Mouse (Mus musculus) MEL (cell line): ENCODE data around the gene Tsc2.

Experiments used
- CTCF ChIP-seq, 3 experiments: IDR thresholded peaks in 2 of 3; conservative IDR thresholded peaks in 1 of 3; 2 replicates each; pipeline ENCODE4 v1.5.1; 2011 to 2012; ENCODE audit warnings: low read length in 3 of 3, low read depth in 2 of 3, mild to moderate bottlenecking in 2 of 3, improper control_type of control experiment in 1 of 3, inconsistent platforms in 1 of 3, mixed read lengths in 1 of 3, moderate library complexity in 1 of 3; ENCODE audit not compliant: control insufficient read depth in 1 of 3, insufficient read depth in 1 of 3, poor library complexity in 1 of 3, severe bottlenecking in 1 of 3
- E2F4 ChIP-seq: IDR thresholded peaks from 2 replicates; pipeline ENCODE4 v1.6.1; 2011; ENCODE audit warnings: low read depth, low read length, improper control_type of control experiment, borderline replicate concordance
- EP300 ChIP-seq, 2 experiments: IDR thresholded peaks; 2 replicates each; pipeline ENCODE4 v1.6.1; 2011; ENCODE audit warnings: improper control_type of control experiment in 2 of 2, low read length in 2 of 2, low read depth in 1 of 2, mild to moderate bottlenecking in 1 of 2
- GATA1 ChIP-seq: IDR thresholded peaks from 2 replicates; pipeline ENCODE4 v1.6.1; 2011; ENCODE audit warnings: low read depth, low read length, improper control_type of control experiment
- HCFC1 ChIP-seq: IDR thresholded peaks from 2 replicates; pipeline ENCODE4 v1.6.1; 2012; ENCODE audit warnings: low read depth, mild to moderate bottlenecking, inconsistent platforms, low read length, improper control_type of control experiment, moderate library complexity
- JUND ChIP-seq: IDR thresholded peaks from 2 replicates; pipeline ENCODE4 v1.6.1; 2011; ENCODE audit warnings: low read depth, mild to moderate bottlenecking, improper control_type of control experiment, low read length
- MAX ChIP-seq: IDR thresholded peaks from 2 replicates; pipeline ENCODE4 v1.6.1; 2011; ENCODE audit warnings: low read length, improper control_type of control experiment
- MEF2A ChIP-seq: IDR thresholded peaks from 2 replicates; pipeline ENCODE4 v1.6.1; 2014; ENCODE audit warnings: low read depth, mild to moderate bottlenecking, inconsistent platforms, low read length, improper control_type of control experiment; ENCODE audit not compliant: poor library complexity, insufficient replicate concordance, severe bottlenecking; ENCODE audit errors: extremely low read depth
- NELFE ChIP-seq: IDR thresholded peaks from 2 replicates; pipeline ENCODE4 v1.6.1; 2011; ENCODE audit warnings: low read depth, low read length, improper control_type of control experiment
- POLR2A ChIP-seq, 2 experiments: IDR thresholded peaks; 2 replicates each; pipeline ENCODE4 v1.6.1; 2011 to 2012; ENCODE audit warnings: low read length in 2 of 2, mild to moderate bottlenecking in 2 of 2, control low read depth in 1 of 2, improper control_type of control experiment in 1 of 2, low read depth in 1 of 2, moderate library complexity in 1 of 2; ENCODE audit not compliant: control insufficient read depth in 1 of 2, insufficient read depth in 1 of 2, poor library complexity in 1 of 2
- RAD21 ChIP-seq: IDR thresholded peaks from 2 replicates; pipeline ENCODE4 v1.6.1; 2011; ENCODE audit warnings: mild to moderate bottlenecking, low read depth, low read length, improper control_type of control experiment
- SMC3 ChIP-seq: IDR thresholded peaks from 2 replicates; pipeline ENCODE4 v1.6.1; 2011; ENCODE audit warnings: low read depth, low read length, improper control_type of control experiment
- USF1 ChIP-seq: IDR thresholded peaks from 2 replicates; pipeline ENCODE4 v1.6.1; 2014; ENCODE audit warnings: low read depth, mild to moderate bottlenecking, inconsistent platforms, low read length, improper control_type of control experiment, moderate library complexity
- ZNF384 ChIP-seq: IDR thresholded peaks from 2 replicates; pipeline ENCODE4 v1.6.1; 2012; ENCODE audit warnings: low read depth, mild to moderate bottlenecking, inconsistent platforms, low read length, improper control_type of control experiment

DNA sequence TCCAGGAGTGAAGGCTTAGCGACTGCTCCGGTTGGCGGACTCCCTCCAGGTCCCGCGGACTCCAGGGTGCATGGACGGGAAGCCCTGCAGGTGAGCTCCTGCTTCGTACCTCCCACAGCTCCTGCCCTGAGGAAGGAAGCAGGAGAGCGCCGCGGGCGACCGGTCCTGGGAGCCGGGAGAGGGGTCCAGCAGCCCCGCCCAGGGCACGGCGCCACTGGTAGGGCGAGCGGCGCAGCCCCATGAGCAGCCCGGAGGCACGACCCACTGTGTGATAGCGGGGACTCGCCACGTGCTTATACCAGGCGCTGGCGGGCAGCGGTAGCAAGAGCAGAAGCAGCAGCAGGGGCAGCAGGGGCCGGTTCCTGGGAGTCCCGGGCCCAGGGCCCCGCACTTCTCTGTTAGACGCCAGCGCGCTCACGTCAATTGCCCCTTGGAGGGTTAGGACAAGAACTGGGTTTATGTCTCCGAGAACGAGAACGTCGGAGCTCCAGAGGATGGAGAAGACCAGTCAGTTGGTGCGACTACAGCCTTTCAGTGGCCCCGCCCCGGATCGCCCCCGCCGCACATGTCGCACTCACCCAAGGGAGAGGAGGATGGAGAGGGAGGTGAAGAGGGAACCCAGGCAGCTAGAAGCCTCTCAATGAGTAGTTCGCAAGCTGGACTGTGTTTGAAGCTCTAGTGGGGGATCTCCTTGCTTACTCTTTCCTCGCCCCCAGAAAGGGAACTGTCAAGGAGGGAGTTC is 25.8 kb upstream of the Tsc2 start, which contains the start of gene Npw:
- TF ChIP-seq CTCF (IDR thresholded peaks at IDR 0.05 in 2 of 3, conservative IDR thresholded peaks at IDR 0.05 in 1 of 3; ENCODE audit: control insufficient read depth in 1 of 3, insufficient read depth in 1 of 3, low read depth in 2 of 3, low read length in 3 of 3, poor library complexity in 1 of 3, severe bottlenecking in 1 of 3) (no peak), USF1 (no peak), GATA1 (no peak), POLR2A (IDR thresholded peaks at IDR 0.05; ENCODE audit: control insufficient read depth in 1 of 2, insufficient read depth in 1 of 2, low read depth in 1 of 2, low read length in 2 of 2, poor library complexity in 1 of 2) (no peak), MAX (no peak), JUND (no peak), ZNF384 (no peak), EP300 (IDR thresholded peaks at IDR 0.05; ENCODE audit: low read depth in 1 of 2, low read length in 2 of 2) (no peak), NELFE (no peak), RAD21 (no peak), SMC3 (no peak), HCFC1 (no peak), MEF2A (no peak), E2F4 (no peak)
